Mouse (Mus musculus) left cerebral cortex, adult 2 months (tissue): ENCODE results near the gene Hebp1. TPM values are rescaled to one million over a fixed set of nuclear protein-coding genes. Genes with fewer than 3 reads are reported as not detected.
A peak's percentile ranks its signal among the peaks of the same experiment; 100 is the strongest.

Experiments
- DNase-seq, 2 experiments: peaks; one replicate each; pipeline ENCODE4 v3.0.0; 2021 to 2022; ENCODE audit warnings: low spot score in 2 of 2, mixed read lengths in 1 of 2; ENCODE audit errors: extremely low spot score in 1 of 2
- H3K27ac ChIP-seq: fragments of 200-600 bp; 2 replicates; pipeline ENCODE4 v1.8.1; 2022
- H3K4me3 ChIP-seq: fragments of 200-600 bp; 2 replicates; pipeline ENCODE4 v1.8.1; 2022
- CTCF ChIP-seq: fragments of 200-600 bp; IDR thresholded peaks from 2 replicates; pipeline ENCODE4 v1.8.1; 2022; ENCODE audit warnings: antibody characterized with exemption, mild to moderate bottlenecking, moderate library complexity
- intact Hi-C: fragments of 180-260 bp; cut with DNase I; formaldehyde crosslinking; loops from one replicate; pipeline ENCODE4 v1.15.1; 2025
- total RNA-seq, 2 experiments: library from RNA; stranded (reverse); gene quantifications; 2 replicates each; pipeline ENCODE4 v1.2.3; 2021

Gene Hebp1
- total RNA-seq, 2 experiments from 2014 or later: 45.3 to 46.9 TPM

- intact Hi-C loops: loop anchor here (5.0 kb wide), 1 partner anchor 79 kb away; no protein-coding TSS in a partner anchor
- H3K27ac ChIP-seq: peak overlapping the region; percentile 61; the same call in 1 of the 2 replicates
- no peak overlapping the region for H3K4me3 ChIP-seq
Observed at GRCm38 (mm10) chr6:135153719-135154118, 44.1 kb downstream of the Hebp1 start.

DNA sequence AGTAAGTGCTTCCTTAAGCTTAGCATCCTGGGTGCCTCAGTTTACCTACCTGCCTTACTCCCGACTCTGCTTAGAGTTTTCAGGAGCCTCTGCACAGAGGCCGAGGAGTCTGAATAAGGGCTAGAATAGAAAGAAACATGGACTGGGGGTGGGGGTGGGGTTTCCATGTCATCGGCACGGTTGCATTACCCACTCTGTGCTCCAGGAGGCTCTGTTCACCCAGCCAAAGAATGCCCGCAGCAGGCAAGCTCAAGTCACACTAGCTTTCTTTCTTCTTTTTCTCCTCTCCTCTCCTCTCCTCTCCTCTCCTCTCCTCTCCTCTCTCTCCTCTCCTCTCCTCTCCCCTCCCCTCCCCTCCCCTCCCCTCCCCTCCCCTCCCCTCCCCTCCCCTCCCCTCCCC lies 47.5 kb downstream of the Hebp1 start:
- Histone ChIP-seq H3K4me3 (no peak overlapping the region), H3K27ac (no peak overlapping the region)
- TF ChIP-seq CTCF: peak; percentile 56
- DNase-seq: no peak
- intact Hi-C loops: loop anchor here (2.0 to 5.0 kb wide), 2 partner anchors 48 to 82 kb away; partner anchors contain the start of gene Hebp1

More at GRCm38 (mm10) chr6:135153719-135154118, 44.1 kb downstream of the Hebp1 start:
- TF ChIP-seq CTCF: no peak
- DNase-seq: peak in 1 of 2 experiments; percentile 55

DNA sequence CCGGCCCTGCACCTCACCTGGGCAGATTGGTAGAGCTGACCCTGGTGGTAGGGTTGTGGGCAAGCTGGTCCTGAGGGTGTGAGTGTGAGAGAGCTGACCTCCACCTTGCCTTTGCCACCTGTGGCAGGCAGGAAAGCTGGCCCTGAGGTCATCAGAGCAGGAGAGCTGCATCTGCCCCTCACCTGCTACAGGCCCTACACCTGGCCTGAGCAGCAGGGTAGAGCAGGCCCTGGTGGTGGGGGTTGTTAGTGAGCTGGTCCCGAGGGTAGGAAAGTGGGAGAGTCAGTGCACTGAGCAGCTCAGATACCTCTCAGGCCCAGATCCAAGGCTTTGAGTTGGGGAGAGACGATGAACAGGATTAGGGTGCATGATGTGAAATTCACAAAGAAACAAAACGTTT lies 48.1 kb downstream of the Hebp1 start:
- intact Hi-C loops: loop anchor here (2.0 to 5.0 kb wide), 4 partner anchors 49 to 253 kb away; partner anchors contain the start of gene Hebp1
- no peak for TF ChIP-seq CTCF
- DNase-seq: no peak
- H3K27ac ChIP-seq: no peak overlapping the region
- H3K4me3 ChIP-seq: no peak overlapping the region

GRCm38 (mm10) chr6:135149175-135149574 lies 48.6 kb downstream of the Hebp1 start:
- H3K4me3 ChIP-seq: no peak overlapping the region
- H3K27ac ChIP-seq: no peak overlapping the region
- DNase-seq: no peak
- no peak for TF ChIP-seq CTCF
- intact Hi-C loops: loop anchor here (2.0 to 5.0 kb wide), 2 partner anchors 220 to 253 kb away; no protein-coding TSS in a partner anchor

GRCm38 (mm10) chr6:135148506-135148905 lies 49.3 kb downstream of the Hebp1 start:
- peak; percentile 71 for TF ChIP-seq CTCF
- DNase-seq: no peak
- Histone ChIP-seq H3K27ac (no peak overlapping the region), H3K4me3 (no peak overlapping the region)
- intact Hi-C loops: loop anchor here (2.0 to 5.0 kb wide), 2 partner anchors 220 to 254 kb away; no protein-coding TSS in a partner anchor

GRCm38 (mm10) chr6:135145976-135146375 lies 51.8 kb downstream of the Hebp1 start:
- DNase-seq: no peak
- intact Hi-C loops: loop anchor here (2.0 to 5.0 kb wide), 2 partner anchors 119 to 256 kb away; no protein-coding TSS in a partner anchor

DNA sequence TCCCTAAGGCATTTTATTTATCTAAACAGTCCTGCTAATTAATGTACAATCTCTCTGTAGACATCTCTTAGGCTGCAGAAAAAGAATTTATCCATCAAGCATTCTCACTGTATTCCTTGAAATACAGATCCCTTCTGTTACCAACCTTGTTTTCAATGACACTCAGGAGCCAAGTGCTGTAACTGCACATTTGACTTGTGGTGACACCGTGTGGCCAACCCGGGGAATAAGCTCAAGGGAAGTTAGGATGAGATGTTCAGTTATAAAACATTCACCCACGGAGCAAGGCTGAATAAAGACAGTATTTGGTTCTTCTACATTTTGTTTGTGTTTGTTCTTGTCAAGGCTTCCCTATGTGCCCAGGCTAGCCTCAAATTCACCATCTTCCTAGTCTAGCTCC lies 53.3 kb downstream of the Hebp1 start:
- H3K27ac ChIP-seq: peak overlapping the region; percentile 71
- DNase-seq: peak in 1 of 2 experiments; percentile 55
- peak; percentile 74 for TF ChIP-seq CTCF
- no peak overlapping the region for H3K4me3 ChIP-seq
- intact Hi-C loops: loop anchor here (1.0 to 5.0 kb wide), 3 partner anchors 56 to 132 kb away; partner anchors contain the start of gene Ddx47

More at GRCm38 (mm10) chr6:135145976-135146375, 51.8 kb downstream of the Hebp1 start:
- Histone ChIP-seq H3K27ac (no peak overlapping the region), H3K4me3 (no peak overlapping the region)
- no peak for TF ChIP-seq CTCF

GRCm38 (mm10) chr6:135143151-135143550 lies 54.7 kb downstream of the Hebp1 start:
- intact Hi-C loops: loop anchor here (5.0 kb wide), 1 partner anchor 131 kb away; the partner anchor contains the start of gene Ddx47
- Histone ChIP-seq H3K27ac (no peak overlapping the region), H3K4me3 (no peak overlapping the region)
- DNase-seq: no peak
- no peak for TF ChIP-seq CTCF

- intact Hi-C loops: loop anchor here (5.0 kb wide), 1 partner anchor 129 kb away; the partner anchor contains the start of gene Ddx47
- TF ChIP-seq CTCF: no peak
- Histone ChIP-seq H3K4me3 (no peak overlapping the region), H3K27ac (no peak overlapping the region; the same call in 1 of the 2 replicates)
- DNase-seq: peak in 1 of 2 experiments; percentile 37
Observed at GRCm38 (mm10) chr6:135141451-135142147, 56.2 kb downstream of the Hebp1 start.

- DNase-seq: no peak
- intact Hi-C loops: no loop called here
- no peak for TF ChIP-seq CTCF
- Histone ChIP-seq H3K4me3 (no peak overlapping the region), H3K27ac (no peak overlapping the region)
Observed at GRCm38 (mm10) chr6:135138746-135139145, 59.1 kb downstream of the Hebp1 start.

GRCm38 (mm10) chr6:135138207-135138606 lies 59.6 kb downstream of the Hebp1 start:
- TF ChIP-seq CTCF: no peak
- DNase-seq: no peak
- Histone ChIP-seq H3K4me3 (no peak overlapping the region), H3K27ac (no peak overlapping the region)
- intact Hi-C loops: no loop called here

GRCm38 (mm10) chr6:135137736-135138135 lies 60.1 kb downstream of the Hebp1 start:
- TF ChIP-seq CTCF: no peak
- intact Hi-C loops: no loop called here
- DNase-seq: no peak
- H3K4me3 ChIP-seq: no peak overlapping the region
- H3K27ac ChIP-seq: no peak overlapping the region
